Mouse (Mus musculus) stomach, postnatal 0 days (tissue): ENCODE measurements around the gene Plcxd2.

Experiments used
- CTCF ChIP-seq: IDR thresholded peaks from 2 replicates; pipeline ENCODE4 v1.5.1; 2016; ENCODE audit warnings: antibody characterized with exemption, low read depth, mild to moderate bottlenecking, moderate library complexity
- EP300 ChIP-seq: optimal IDR thresholded peaks from 2 replicates; pipeline ENCODE3; 2016; ENCODE audit warnings: antibody characterized with exemption

DNA sequence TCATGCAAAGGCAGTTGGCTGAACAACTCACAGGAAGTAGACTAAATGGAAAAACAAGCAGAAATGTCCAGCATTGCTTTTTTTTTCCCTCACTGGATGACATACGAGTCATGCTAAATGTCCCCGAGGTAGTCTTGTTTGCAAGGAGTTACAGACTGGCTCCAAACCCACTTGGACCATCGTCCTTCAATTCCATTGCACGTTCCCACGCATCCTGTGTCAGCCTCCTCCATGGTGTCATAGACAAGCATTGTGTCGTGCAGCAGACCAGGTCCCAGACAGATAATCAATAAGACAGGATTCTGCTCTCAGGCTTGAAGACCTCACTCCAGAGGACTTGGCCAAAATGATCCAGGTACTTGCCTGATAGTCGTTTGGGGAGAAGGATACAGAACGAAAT, 46.2 kb downstream of the Plcxd2 start:
- TF ChIP-seq EP300 (no peak), CTCF (no peak)
